ENCODE assay signal across 11 mouse cellular contexts in the genomic region with DNA sequence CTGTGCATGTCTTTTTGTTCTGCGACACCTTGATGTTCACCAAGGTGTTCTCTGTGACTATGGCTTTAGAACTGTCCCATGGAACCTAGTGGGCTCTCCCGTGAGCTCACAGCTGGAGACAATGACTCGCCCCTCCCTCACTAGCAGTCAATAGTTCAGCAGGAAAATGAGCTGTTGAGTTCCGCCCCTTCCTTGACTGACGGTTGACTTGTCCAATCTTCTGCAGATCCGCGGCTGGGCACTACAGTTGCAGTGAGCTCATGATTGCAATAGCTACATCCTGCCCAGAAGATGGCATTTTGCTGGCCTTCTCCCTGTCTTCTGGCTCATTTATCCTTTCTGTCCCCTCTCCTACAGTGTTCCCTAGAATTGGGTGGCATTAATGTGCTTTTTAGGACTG. TPM values are rescaled to one million over a fixed set of nuclear protein-coding genes. Genes with fewer than 3 reads are reported as not detected.
DNase-seq lines count a peak whose midpoint lies in the region; TF ChIP-seq lines count a peak whose summit lies in the region.
"Had no signal": no experiment of that assay in that cellular context is flagged by ENCODE, and none has a peak within 500 bp of the region (broad histone marks: within the 10 kb centered on the region; RNA-seq: fewer than 3 reads in every experiment).

No protein-coding gene starts in this region.

- H3K4me2 ChIP-seq in CH12.LX (ENCODE audit: insufficient read depth, low read depth, poor library complexity, severe bottlenecking) = peak overlapping the region; percentile 58
- H3K4me2 ChIP-seq: embryonic facial prominence, embryonic 15.5 days; liver, embryonic 13.5 days had no signal

- no peaks in the 10 kb centered on the region for H3K27me3 ChIP-seq in CH12.LX (replicated peaks)
- no peaks in the 10 kb centered on the region for H3K27me3 ChIP-seq in limb, embryonic 10.5 days (ENCODE audit: low read depth, poor library complexity, severe bottlenecking)
- H3K27me3 ChIP-seq: embryonic facial prominence, embryonic 15.5 days; liver, embryonic 13.5 days had no signal

- peak; percentile 23 for DNase-seq in kidney, postnatal 10 days
- no peak for DNase-seq in kidney, adult 8-10 months
- DNase-seq in 3T3-L1 (ENCODE audit: low read depth, low spot score) (peak; percentile 17), CH12.LX (ENCODE audit: extremely low read depth) (peak; percentile 46)
- peak; percentile 37 for DNase-seq in limb, embryonic 10.5 days (ENCODE audit: low spot score)
- no peak for DNase-seq in right cerebral cortex, postnatal 10 days (ENCODE audit: low spot score in 2 of 2)
- no peak for DNase-seq in right cerebral cortex, postnatal 25 days
- DNase-seq: cerebellum, adult 2 months; liver, embryonic 13.5 days had no signal

- no peak for TF ChIP-seq POLR2A in CH12.LX (IDR thresholded peaks at IDR 0.05; ENCODE audit: low read depth, low read length)

- dilution Hi-C loops in CH12.LX (cut with MboI; ENCODE audit: extremely low pct_ligation_motif_present, extremely low pct_unique_long_range_greater_than_20kb, low sequenced_read_pairs) = no loop called here

- no peak overlapping the region for H3K27ac ChIP-seq in CH12.LX (ENCODE audit: insufficient read depth, low read depth)
- H3K27ac ChIP-seq in limb, embryonic 10.5 days = no peak overlapping the region
- H3K27ac ChIP-seq: embryonic facial prominence, embryonic 15.5 days; liver, embryonic 13.5 days had no signal

- no peak overlapping the region for H3K9ac ChIP-seq in CH12.LX (ENCODE audit: insufficient read depth, low read depth)
- H3K9ac ChIP-seq: embryonic facial prominence, embryonic 15.5 days; liver, embryonic 13.5 days had no signal

- 63% methylated on average over 7 of the region's 7 CpGs for WGBS in limb, embryonic 10.5 days

- no peak for TF ChIP-seq RAD21 in CH12.LX (IDR thresholded peaks at IDR 0.05; ENCODE audit: low read depth, low read length)

- in situ Hi-C loops in CH12.LX (cut with MboI; ENCODE audit: low pct_ligation_motif_present, low pct_unique_long_range_greater_than_20kb, low sequenced_read_pairs) = loop anchor here (25.0 kb wide), 1 partner anchor 366 kb away; no protein-coding TSS in a partner anchor

- no peaks in the 10 kb centered on the region for H3K36me3 ChIP-seq in CH12.LX (replicated peaks in 1 of 2; ENCODE audit: control insufficient read depth in 1 of 2, insufficient read depth in 1 of 2, low read length in 1 of 2)
- H3K36me3 ChIP-seq in limb, embryonic 10.5 days = no peaks in the 10 kb centered on the region
- H3K36me3 ChIP-seq: embryonic facial prominence, embryonic 15.5 days; liver, embryonic 13.5 days had no signal

- no peak for TF ChIP-seq EP300 in CH12.LX (IDR thresholded peaks at IDR 0.05; ENCODE audit: low read length)

- H3K79me2 ChIP-seq in CH12.LX (replicated peaks; ENCODE audit: control insufficient read depth, extremely low read depth, insufficient read depth, poor library complexity, severe bottlenecking) = no peaks in the 10 kb centered on the region

- TF ChIP-seq CTCF in CH12.LX (conservative IDR thresholded peaks at IDR 0.05 in 1 of 2, IDR thresholded peaks at IDR 0.05 in 1 of 2; ENCODE audit: low read depth in 2 of 2, low read length in 2 of 2) = no peak; a peak in 1 of 4 replicates

- peaks cover 2 to 3% of the 10 kb centered on the region in 2 experiments; a peak in 2 of 4 replicates for H3K4me1 ChIP-seq in CH12.LX (ENCODE audit: control insufficient read depth in 1 of 2, insufficient read depth in 2 of 2)
- peaks cover 13% of the 10 kb centered on the region for H3K4me1 ChIP-seq in limb, embryonic 10.5 days
- H3K4me1 ChIP-seq: embryonic facial prominence, embryonic 15.5 days; liver, embryonic 13.5 days had no signal

- no peaks in the 10 kb centered on the region for H3K9me3 ChIP-seq in CH12.LX (replicated peaks; ENCODE audit: low read length)
- no peaks in the 10 kb centered on the region for H3K9me3 ChIP-seq in limb, embryonic 10.5 days (replicated peaks)
- H3K9me3 ChIP-seq: embryonic facial prominence, embryonic 15.5 days; liver, embryonic 13.5 days had no signal

- no peak overlapping the region for H3K4me3 ChIP-seq in CH12.LX (replicated peaks in 1 of 3; ENCODE audit: low read depth in 2 of 3, low read length in 2 of 3, poor library complexity in 1 of 3)
- H3K4me3 ChIP-seq in limb, embryonic 10.5 days = no peak overlapping the region
- H3K4me3 ChIP-seq: embryonic facial prominence, embryonic 15.5 days; liver, embryonic 13.5 days had no signal

TF ChIP-seq in CH12.LX, 34 proteins besides CTCF, POLR2A, EP300 and RAD21:
- TF ChIP-seq CHD1 (IDR thresholded peaks at IDR 0.05; ENCODE audit: low read depth, low read length) (no peak), ZNF384 (IDR thresholded peaks at IDR 0.05; ENCODE audit: low read depth, low read length) (no peak), KAT2A (IDR thresholded peaks at IDR 0.05; ENCODE audit: insufficient replicate concordance, low read length) (no peak), ZC3H11A (IDR thresholded peaks at IDR 0.05; ENCODE audit: low read depth, low read length) (no peak), JUN (IDR thresholded peaks at IDR 0.05; ENCODE audit: insufficient read depth, low read depth, low read length) (no peak), TCF12 (IDR thresholded peaks at IDR 0.05; ENCODE audit: low read depth, low read length) (no peak), MYC (IDR thresholded peaks at IDR 0.05; ENCODE audit: low read depth, low read length) (no peak), POLR2AphosphoS2 (IDR thresholded peaks at IDR 0.05; ENCODE audit: low read depth, low read length) (no peak), SIN3A (IDR thresholded peaks at IDR 0.05; ENCODE audit: low read length) (no peak), RCOR1 (conservative IDR thresholded peaks at IDR 0.05; ENCODE audit: low read depth, low read length) (no peak), USF2 (conservative IDR thresholded peaks at IDR 0.05; ENCODE audit: low read depth, low read length) (no peak), NELFE (IDR thresholded peaks at IDR 0.05; ENCODE audit: low read depth, low read length) (no peak), MAFK (IDR thresholded peaks at IDR 0.05; ENCODE audit: insufficient replicate concordance, low read length) (no peak), UBTF (IDR thresholded peaks at IDR 0.05; ENCODE audit: low read depth, low read length) (no peak), ELF1 (IDR thresholded peaks at IDR 0.05; ENCODE audit: low read depth, low read length) (0 out of 2 replicates have a peak, but pooled peaks have one; percentile 11), MEF2A (IDR thresholded peaks at IDR 0.05; ENCODE audit: borderline replicate concordance, low read depth, low read length) (no peak), IRF4 (IDR thresholded peaks at IDR 0.05; ENCODE audit: low read depth, low read length) (no peak), JUND (conservative IDR thresholded peaks at IDR 0.05; ENCODE audit: low read depth, low read length) (no peak), PAX5 (IDR thresholded peaks at IDR 0.05; ENCODE audit: low read length) (no peak), E2F4 (IDR thresholded peaks at IDR 0.05; ENCODE audit: insufficient replicate concordance, low read depth, low read length) (no peak), SMC3 (IDR thresholded peaks at IDR 0.05; ENCODE audit: low read depth, low read length) (no peak), USF1 (IDR thresholded peaks at IDR 0.05; ENCODE audit: low read depth, low read length) (no peak), ZMIZ1 (IDR thresholded peaks at IDR 0.05; ENCODE audit: low read depth, low read length) (no peak), CHD2 (IDR thresholded peaks at IDR 0.05; ENCODE audit: low read length) (0 out of 2 replicates have a peak, but pooled peaks have one; percentile 20), ZKSCAN1 (IDR thresholded peaks at IDR 0.05; ENCODE audit: borderline replicate concordance, low read depth, low read length) (no peak), GABPA (IDR thresholded peaks at IDR 0.05; ENCODE audit: insufficient replicate concordance, low read depth, low read length) (no peak), BHLHE40 (IDR thresholded peaks at IDR 0.05; ENCODE audit: low read depth, low read length) (0 out of 2 replicates have a peak, but pooled peaks have one; percentile 14), HCFC1 (IDR thresholded peaks at IDR 0.05; ENCODE audit: low read depth, low read length) (no peak), MAZ (IDR thresholded peaks at IDR 0.05; ENCODE audit: low read depth, low read length) (0 out of 2 replicates have a peak, but pooled peaks have one; percentile 19), ETS1 (conservative IDR thresholded peaks at IDR 0.05; ENCODE audit: low read depth, low read length) (no peak)

RNA-seq across cellular contexts. Expression of a gene that starts 25.7 kb away (rescaled TPM):
- total RNA-seq in CH12.LX (2012; rRNA removed) = 14.6 and 17.8 TPM in 2 replicates
- 38.2 and 38.5 TPM in 2 replicates for total RNA-seq in CH12.LX (2014; rRNA removed)
- 17.9 and 21.7 TPM in 2 replicates for polyA plus RNA-seq in CH12.LX (2012; ENCODE audit: insufficient read length, low read depth)
- polyA plus RNA-seq in limb, embryonic 10.5 days (2016; fragmentation: Nextera tagmentation; extraction: Ambion mirVana) = 3.1 and 4.9 TPM in 2 replicates

RNA-seq across cellular contexts. Expression of a gene that starts 59.5 kb away (rescaled TPM):
- total RNA-seq in CH12.LX (2012; rRNA removed) = under 0.01 and 0.04 TPM in 2 replicates
- total RNA-seq in CH12.LX (2014; rRNA removed) = 0.04 and 0.05 TPM in 2 replicates
- 0.10 and 0.13 TPM in 2 replicates for polyA plus RNA-seq in CH12.LX (2012; ENCODE audit: insufficient read length, low read depth)
- polyA plus RNA-seq in limb, embryonic 10.5 days (2016; fragmentation: Nextera tagmentation; extraction: Ambion mirVana) = 1.6 and 2.6 TPM in 2 replicates
- total RNA-seq: MEL had no signal

Comparison
In these comparisons a context has a peak if more than half of its experiments do, and no peak if none do; other contexts are left out.
1. DNase-seq: peak in kidney, postnatal 10 days (single experiment), 3T3-L1 (single experiment), CH12.LX (single experiment) and limb, embryonic 10.5 days (single experiment); none in kidney, adult 8-10 months (0 of 2), right cerebral cortex, postnatal 10 days (0 of 2) and right cerebral cortex, postnatal 25 days (single experiment).